Mouse (Mus musculus) E14TG2a.4 (cell line): Measurements from ENCODE around the gene Katnal1.

Experiments
- CTCF ChIP-seq: conservative IDR thresholded peaks from 2 replicates; pipeline ENCODE4 v1.5.1; 2014; ENCODE audit warnings: low read length
- POU5F1 ChIP-seq: IDR thresholded peaks from 2 replicates; pipeline ENCODE4 v1.6.1; 2014; ENCODE audit warnings: low read length, borderline replicate concordance

- no peak for TF ChIP-seq CTCF
- TF ChIP-seq POU5F1, result no peak
Observed at GRCm38 (mm10) chr5:148908191-148909056, 20.7 kb downstream of the Katnal1 start.
